Mouse (Mus musculus) MN1 (cell line): Measurements from ENCODE around the gene Tmem235.
"Not testable (repeated sequence)": the region's sequence is repeated elsewhere in the genome, so short reads cannot be mapped to it uniquely, and the experiment has no call there.

ENCODE experiments used
- DNase-seq: peaks from one replicate; pipeline ENCODE4 v3.0.0-alpha.2; 2016; ENCODE audit warnings: low spot score

The Tmem235 gene

GRCm38 (mm10) chr11:117832086-117832969 lies 28.2 kb upstream of the Tmem235 start:
- DNase-seq: no peak

GRCm38 (mm10) chr11:117833509-117833908 lies 27.0 kb upstream of the Tmem235 start:
- DNase-seq: not testable (repeated sequence)

- no peak for DNase-seq
Measured at GRCm38 (mm10) chr11:117834086-117834485, 26.5 kb upstream of the Tmem235 start.

- no peak for DNase-seq
Measured at GRCm38 (mm10) chr11:117836306-117836705, 24.2 kb upstream of the Tmem235 start.

- no peak for DNase-seq
Measured at GRCm38 (mm10) chr11:117838572-117838971, 22.0 kb upstream of the Tmem235 start.

GRCm38 (mm10) chr11:117839021-117839420 lies 21.5 kb upstream of the Tmem235 start:
- no peak for DNase-seq

GRCm38 (mm10) chr11:117840910-117841309 lies 19.6 kb upstream of the Tmem235 start:
- DNase-seq: no peak

GRCm38 (mm10) chr11:117843434-117843833 lies 17.1 kb upstream of the Tmem235 start:
- no peak for DNase-seq

- DNase-seq: no peak
Measured at GRCm38 (mm10) chr11:117844997-117845396, 15.6 kb upstream of the Tmem235 start.

GRCm38 (mm10) chr11:117845651-117846050 lies 14.9 kb upstream of the Tmem235 start:
- DNase-seq: no peak

GRCm38 (mm10) chr11:117846640-117847039 lies 13.9 kb upstream of the Tmem235 start:
- DNase-seq: no peak

GRCm38 (mm10) chr11:117847593-117848215 lies 12.8 kb upstream of the Tmem235 start:
- DNase-seq: no peak

GRCm38 (mm10) chr11:117848271-117848984 lies 12.1 kb upstream of the Tmem235 start:
- DNase-seq: peak; percentile 58

- peak; percentile 96 for DNase-seq
Measured at GRCm38 (mm10) chr11:117848985-117849671, 11.4 kb upstream of the Tmem235 start, which contains the start of gene Birc5. Gene Birc5 (plus strand): TSS chr11:117849251.

GRCm38 (mm10) chr11:117852875-117853274 lies 7.7 kb upstream of the Tmem235 start:
- no peak for DNase-seq

GRCm38 (mm10) chr11:117854241-117854640 lies 6.3 kb upstream of the Tmem235 start:
- no peak for DNase-seq

- DNase-seq: no peak
Measured at GRCm38 (mm10) chr11:117855360-117855759, 5.2 kb upstream of the Tmem235 start.

GRCm38 (mm10) chr11:117855975-117856374 lies 4.6 kb upstream of the Tmem235 start:
- DNase-seq: no peak

GRCm38 (mm10) chr11:117857462-117857861 lies 3.1 kb upstream of the Tmem235 start:
- no peak for DNase-seq

GRCm38 (mm10) chr11:117858392-117858791 lies 2.2 kb upstream of the Tmem235 start:
- no peak for DNase-seq

- no peak for DNase-seq
Measured at GRCm38 (mm10) chr11:117863174-117863856, 2.8 kb downstream of the Tmem235 start.
